Mouse (Mus musculus): ENCODE results near the gene Rxra. TPM values are rescaled to one million over a fixed set of nuclear protein-coding genes. Genes with fewer than 3 reads are reported as not detected.

Gene Rxra
- total RNA-seq, 2 experiments from 2014 or later = 25.1 to 27.9 TPM

Other genes with a start within 250 kb of the Rxra start
- gene Vav2, start 249.4 kb upstream of the Rxra start, total RNA-seq (2021) = 10 to 100 TPM; 11.2 to 11.5 TPM
- 10 to 100 TPM; 22.6 to 24.0 TPM for gene Brd3os, start 234.1 kb upstream of the Rxra start, total RNA-seq (2021)
- 10 to 100 TPM; 54.5 to 56.6 TPM for gene Brd3, start 168.8 kb upstream of the Rxra start, total RNA-seq (2021)
- 10 to 100 TPM; 27.1 to 27.7 TPM for gene Wdr5, start 161.3 kb upstream of the Rxra start, total RNA-seq (2021)
- gene Col5a1, start 210.0 kb downstream of the Rxra start, total RNA-seq (2021) = 1 to 10 TPM; 3.6 to 3.9 TPM

All from layer of hippocampus, postnatal 36 days (tissue).